29 mouse cellular contexts compared by ENCODE assay signal in the genomic region with DNA sequence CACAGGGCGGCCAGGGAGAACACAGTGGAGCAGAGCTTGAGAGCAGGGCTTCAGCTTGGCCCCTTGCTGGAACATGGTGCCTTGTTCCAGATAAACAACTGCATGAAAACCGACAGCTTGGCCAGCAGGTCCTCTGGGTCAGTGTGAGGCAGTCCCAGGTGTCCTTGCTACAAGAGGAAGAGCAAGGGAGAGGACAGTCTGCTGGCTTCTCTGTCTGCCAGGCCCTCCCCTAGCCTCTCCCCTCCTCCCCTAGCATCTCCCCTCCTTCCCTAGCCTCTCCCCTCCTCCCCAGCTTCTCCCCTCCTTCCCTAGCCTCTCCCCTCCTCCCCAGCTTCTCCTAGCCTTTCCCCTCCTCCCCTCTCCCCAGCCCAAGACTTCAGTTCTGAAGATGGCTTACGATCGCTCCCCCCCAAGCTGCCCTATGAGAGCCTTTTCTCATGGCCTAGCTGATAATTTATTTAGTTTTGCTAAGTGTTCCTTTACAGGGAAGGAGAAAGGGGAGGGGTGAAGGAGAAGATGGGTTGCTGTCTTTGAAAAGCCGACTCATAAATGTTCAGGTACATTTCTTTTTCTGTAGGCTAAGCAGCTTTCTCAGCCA.
A peak's percentile ranks its signal among the peaks of the same experiment; 100 is the strongest.
DNase-seq lines count a peak whose midpoint lies in the region; ATAC-seq lines count a peak whose summit lies in the region.
"Had no signal": no experiment of that assay in that cellular context is flagged by ENCODE, and none has a peak within 500 bp of the region (broad histone marks: within the 10 kb centered on the region; RNA-seq: fewer than 3 reads in every experiment).

No protein-coding gene starts in this region.

- peak; percentile 52; the same call in 1 of the 2 replicates for ATAC-seq in kidney, embryonic 15.5 days (replicated peaks; ENCODE audit: low FRiP score)
- ATAC-seq in midbrain, embryonic 13.5 days = 0 out of 2 replicates have a peak, but pooled peaks have one; percentile 24
- ATAC-seq in midbrain, embryonic 15.5 days (replicated peaks) = peak; percentile 60
- peak; percentile 45 for ATAC-seq in neural tube, embryonic 15.5 days (ENCODE audit: low FRiP score)
- ATAC-seq: activated CD4-positive, CD25-positive, alpha-beta regulatory T cell, adult 4 months; forebrain, postnatal 0 days; intestine, embryonic 15.5 days had no signal

- H3K27ac ChIP-seq in kidney, embryonic 15.5 days = no peak overlapping the region
- no peak overlapping the region for H3K27ac ChIP-seq in midbrain, embryonic 13.5 days
- 0 out of 2 replicates have a peak overlapping the region, but pooled peaks have one; percentile 0 for H3K27ac ChIP-seq in midbrain, embryonic 15.5 days
- peak overlapping the region; percentile 4 for H3K27ac ChIP-seq in neural tube, embryonic 15.5 days (replicated peaks)
- H3K27ac ChIP-seq: embryonic facial prominence, embryonic 12.5 days; forebrain, embryonic 12.5 days; heart, adult 2 months; hindbrain, embryonic 15.5 days; intestine, embryonic 15.5 days; liver, embryonic 14.5 days; macrophage had no signal

- no peaks in the 10 kb centered on the region for H3K9me3 ChIP-seq in kidney, embryonic 15.5 days (replicated peaks)
- no peaks in the 10 kb centered on the region for H3K9me3 ChIP-seq in midbrain, embryonic 13.5 days
- H3K9me3 ChIP-seq in midbrain, embryonic 15.5 days = no peaks in the 10 kb centered on the region
- H3K9me3 ChIP-seq in neural tube, embryonic 15.5 days (replicated peaks) = no peaks in the 10 kb centered on the region
- H3K9me3 ChIP-seq: embryonic facial prominence, embryonic 12.5 days; forebrain, embryonic 12.5 days; hindbrain, embryonic 15.5 days; intestine, embryonic 15.5 days had no signal

- H3K4me1 ChIP-seq in kidney, embryonic 15.5 days = peaks cover 3% of the 10 kb centered on the region; the same call in 1 of the 2 replicates
- no peaks in the 10 kb centered on the region for H3K4me1 ChIP-seq in midbrain, embryonic 13.5 days (replicated peaks)
- peaks cover 8% of the 10 kb centered on the region; the same call in 1 of the 2 replicates for H3K4me1 ChIP-seq in midbrain, embryonic 15.5 days
- peaks cover 7% of the 10 kb centered on the region; the same call in 1 of the 2 replicates for H3K4me1 ChIP-seq in neural tube, embryonic 15.5 days

- no peak overlapping the region for H3K4me2 ChIP-seq in kidney, embryonic 15.5 days
- no peak overlapping the region for H3K4me2 ChIP-seq in midbrain, embryonic 13.5 days (replicated peaks)
- H3K4me2 ChIP-seq in midbrain, embryonic 15.5 days = no peak overlapping the region
- H3K4me2 ChIP-seq in neural tube, embryonic 15.5 days = no peak overlapping the region
- H3K4me2 ChIP-seq: embryonic facial prominence, embryonic 12.5 days; forebrain, embryonic 12.5 days; heart, embryonic 12.5 days; hindbrain, embryonic 15.5 days; intestine, embryonic 15.5 days had no signal

- no peaks in the 10 kb centered on the region for H3K36me3 ChIP-seq in kidney, embryonic 15.5 days
- no peaks in the 10 kb centered on the region for H3K36me3 ChIP-seq in midbrain, embryonic 13.5 days
- H3K36me3 ChIP-seq in midbrain, embryonic 15.5 days (replicated peaks) = no peaks in the 10 kb centered on the region
- H3K36me3 ChIP-seq in neural tube, embryonic 15.5 days = no peaks in the 10 kb centered on the region
- H3K36me3 ChIP-seq: embryonic facial prominence, embryonic 12.5 days; forebrain, embryonic 12.5 days; heart, embryonic 12.5 days; hindbrain, embryonic 15.5 days; intestine, embryonic 15.5 days had no signal

- H3K4me3 ChIP-seq in kidney, embryonic 15.5 days (replicated peaks) = no peak overlapping the region
- no peak overlapping the region for H3K4me3 ChIP-seq in midbrain, embryonic 13.5 days (replicated peaks)
- H3K4me3 ChIP-seq in midbrain, embryonic 15.5 days = no peak overlapping the region
- no peak overlapping the region for H3K4me3 ChIP-seq in neural tube, embryonic 15.5 days (replicated peaks)
- H3K4me3 ChIP-seq: embryonic facial prominence, embryonic 12.5 days; forebrain, embryonic 12.5 days; heart, adult 2 months; heart, embryonic 12.5 days; hindbrain, embryonic 15.5 days; intestine, embryonic 15.5 days had no signal

- DNase-seq in kidney, postnatal 25 days = no peak
- no peak for DNase-seq in urinary bladder, adult 18-20 months (ENCODE audit: low spot score in 2 of 2)
- DNase-seq: adrenal gland, adult 2 months; B cell, adult 2 months; cerebellum, adult 2 months; cerebellum, postnatal 25 days; forebrain, postnatal 0 days; heart, adult 2 months; heart, postnatal 4 days; kidney, adult 2 months; kidney, postnatal 14 days; liver; lung, adult 2 months; lung, postnatal 10 days; right cerebral cortex, adult 18-20 months; spleen, adult 18-20 months; thymus, postnatal 36 days had no signal

- WGBS in kidney, embryonic 15.5 days = 36% methylated on average over 5 of the region's 5 CpGs
- 59% methylated on average over 5 of the region's 5 CpGs for WGBS in midbrain, embryonic 13.5 days
- 60% methylated on average over 5 of the region's 5 CpGs for WGBS in midbrain, embryonic 15.5 days
- WGBS in neural tube, embryonic 15.5 days = 42% methylated on average over 5 of the region's 5 CpGs

- no peaks in the 10 kb centered on the region for H3K27me3 ChIP-seq in kidney, embryonic 15.5 days
- H3K27me3 ChIP-seq in midbrain, embryonic 13.5 days = no peaks in the 10 kb centered on the region
- H3K27me3 ChIP-seq in midbrain, embryonic 15.5 days (replicated peaks) = no peaks in the 10 kb centered on the region
- H3K27me3 ChIP-seq in neural tube, embryonic 15.5 days (replicated peaks) = no peaks in the 10 kb centered on the region
- H3K27me3 ChIP-seq: embryonic facial prominence, embryonic 12.5 days; forebrain, embryonic 12.5 days; heart, embryonic 12.5 days; hindbrain, embryonic 15.5 days; intestine, embryonic 15.5 days had no signal

- H3K9ac ChIP-seq in kidney, embryonic 15.5 days = no peak overlapping the region
- no peak overlapping the region for H3K9ac ChIP-seq in midbrain, embryonic 13.5 days (replicated peaks)
- no peak overlapping the region for H3K9ac ChIP-seq in midbrain, embryonic 15.5 days
- H3K9ac ChIP-seq in neural tube, embryonic 15.5 days (replicated peaks) = no peak overlapping the region
- H3K9ac ChIP-seq: embryonic facial prominence, embryonic 12.5 days; forebrain, embryonic 12.5 days; forebrain, postnatal 0 days; heart, embryonic 12.5 days; hindbrain, embryonic 15.5 days; intestine, embryonic 15.5 days; liver, embryonic 14.5 days had no signal

Comparison
In these comparisons a context has a peak if more than half of its experiments do, and no peak if none do; other contexts are left out.
1. H3K27ac ChIP-seq: peak in midbrain, embryonic 15.5 days (single experiment) and neural tube, embryonic 15.5 days (single experiment); none in kidney, embryonic 15.5 days (single experiment) and midbrain, embryonic 13.5 days (single experiment).
2. Peak in every context shown above with its lines, with median percentiles within 50 percentile points of each other: ATAC-seq.